Mouse (Mus musculus): ENCODE measurements at regions not wholly inside any gene's neighbourhood (a gene's known extent, or its start where the extent isn't known, plus 50 kb on each side); places are given as distances from the start of the nearest gene placed in this dataset.

DNA sequence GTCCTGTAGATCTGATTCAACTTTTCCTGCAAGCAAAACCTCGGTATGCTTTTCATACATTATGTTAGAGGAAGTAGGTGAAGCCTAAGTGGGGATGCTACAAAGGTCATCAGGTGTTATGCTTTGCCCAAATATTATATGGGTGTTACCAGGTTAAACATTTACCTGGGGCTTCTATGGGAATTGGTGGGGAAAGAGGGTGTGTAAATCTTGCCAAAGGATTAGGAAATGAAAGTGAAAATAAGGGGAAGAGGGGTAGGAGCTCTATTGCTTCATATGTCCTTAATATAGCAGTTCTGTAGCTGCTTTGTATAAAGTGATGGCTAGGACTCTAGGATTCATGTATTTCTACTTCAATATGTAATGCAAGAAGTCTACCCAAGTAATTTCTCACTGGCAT lies 419.2 kb downstream of the Gm11232 start:
- no peak for TF ChIP-seq CTCF (IDR thresholded peaks at IDR 0.05; ENCODE audit: control insufficient read depth, insufficient read depth, low read length)
- no peak for TF ChIP-seq POLR2A (IDR thresholded peaks at IDR 0.05; ENCODE audit: borderline replicate concordance, control insufficient read depth, low read depth, low read length)

Measured in bone marrow, adult 2 months (tissue).